Mouse (Mus musculus) lung, adult 18-20 months (tissue): ENCODE data around the gene Jup.
"Not testable (repeated sequence)": the region's sequence is repeated elsewhere in the genome, so short reads cannot be mapped to it uniquely, and the experiment has no call there.

Source experiments
- DNase-seq, 2 experiments: peaks; one replicate each; pipeline ENCODE4 v3.0.0; 2022; ENCODE audit warnings: mixed read lengths in 2 of 2

The Jup gene

GRCm38 (mm10) chr11:100355972-100356818 lies 41.4 kb downstream of the Jup start, which contains the start of gene Hap1:
TSS of gene Hap1 (minus strand) at chr11:100356128.
- peak; percentile 67 to 73 for DNase-seq

GRCm38 (mm10) chr11:100355151-100355951 lies 42.2 kb downstream of the Jup start:
- DNase-seq: peak; percentile 60 to 62

DNA sequence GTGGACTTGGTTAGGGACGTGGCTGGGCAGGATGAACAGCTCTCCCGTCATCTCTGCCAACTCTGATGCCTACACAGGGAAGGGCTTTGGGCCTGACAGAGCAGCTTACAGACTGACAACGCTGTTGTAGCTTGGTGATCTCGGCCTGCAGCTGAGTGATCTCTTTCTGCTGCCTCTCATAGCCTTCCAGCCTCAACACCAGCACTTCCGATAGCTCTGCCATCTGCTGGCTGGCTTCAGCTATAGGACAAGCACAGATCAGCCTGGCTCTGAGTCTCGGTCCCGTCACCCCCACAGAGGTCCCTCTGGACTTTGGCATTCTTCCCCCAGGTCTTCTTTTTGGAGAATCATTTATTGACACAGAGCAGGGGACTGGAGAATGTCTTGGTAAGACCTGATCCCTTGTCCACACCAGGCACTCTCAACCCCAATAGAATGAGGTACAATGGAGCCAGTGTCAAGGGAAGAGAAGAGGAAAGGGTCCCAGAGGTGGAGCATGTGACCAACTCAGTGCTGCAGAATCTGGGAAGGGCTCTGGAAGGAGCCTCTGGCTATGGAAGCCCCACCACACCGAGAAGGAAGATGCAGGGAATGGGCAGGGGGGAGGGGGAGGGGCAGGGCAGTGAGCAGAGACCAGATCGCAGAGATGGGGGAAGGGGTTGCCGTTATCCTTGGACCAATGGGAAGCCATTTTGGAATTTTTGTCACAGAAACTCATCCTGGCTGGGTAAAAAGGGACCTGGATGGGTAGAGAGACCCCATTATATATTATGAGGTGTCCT lies 45.3 kb downstream of the Jup start:
- peak in 1 of 2 experiments; percentile 3 for DNase-seq

DNA sequence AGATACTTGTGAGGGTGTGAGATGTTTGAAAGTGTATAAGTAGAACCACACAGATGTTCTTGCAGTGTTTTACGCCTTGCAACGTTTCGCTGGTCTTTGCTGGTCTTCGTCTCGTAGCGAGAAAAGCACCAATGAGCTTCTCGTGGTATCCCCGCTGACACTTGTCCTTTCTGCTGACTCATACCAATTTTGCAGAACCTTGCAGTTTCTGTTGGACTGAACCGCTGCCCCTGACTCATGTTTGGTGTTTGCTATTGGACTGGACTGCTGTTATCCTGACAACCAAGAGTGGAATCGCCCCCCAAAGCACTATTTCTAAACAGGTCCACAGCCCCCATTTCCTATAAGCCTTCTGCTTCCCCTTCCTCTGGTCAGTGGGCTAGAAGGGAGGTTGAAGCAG lies 53.3 kb downstream of the Jup start:
- no peak for DNase-seq

DNA sequence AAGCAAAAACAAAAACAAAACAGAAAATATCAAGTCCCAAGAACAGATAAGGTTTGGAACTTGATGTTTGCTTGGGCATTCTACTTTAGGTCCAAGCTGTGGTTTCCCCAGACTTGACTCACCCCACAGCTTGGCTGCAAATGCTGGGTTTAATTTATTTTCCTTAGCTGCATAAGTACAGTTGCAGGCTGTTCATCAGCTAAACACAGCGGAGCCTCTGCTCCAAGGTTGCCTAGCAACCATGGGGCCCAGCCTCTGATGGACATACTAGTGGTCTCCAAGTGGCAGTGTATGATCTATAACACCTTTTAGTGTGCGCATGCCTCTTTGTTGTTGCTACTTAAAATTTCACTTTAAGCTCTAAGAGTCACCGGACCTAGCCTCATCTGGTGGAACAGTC lies 61.8 kb downstream of the Jup start:
- DNase-seq: no peak

DNA sequence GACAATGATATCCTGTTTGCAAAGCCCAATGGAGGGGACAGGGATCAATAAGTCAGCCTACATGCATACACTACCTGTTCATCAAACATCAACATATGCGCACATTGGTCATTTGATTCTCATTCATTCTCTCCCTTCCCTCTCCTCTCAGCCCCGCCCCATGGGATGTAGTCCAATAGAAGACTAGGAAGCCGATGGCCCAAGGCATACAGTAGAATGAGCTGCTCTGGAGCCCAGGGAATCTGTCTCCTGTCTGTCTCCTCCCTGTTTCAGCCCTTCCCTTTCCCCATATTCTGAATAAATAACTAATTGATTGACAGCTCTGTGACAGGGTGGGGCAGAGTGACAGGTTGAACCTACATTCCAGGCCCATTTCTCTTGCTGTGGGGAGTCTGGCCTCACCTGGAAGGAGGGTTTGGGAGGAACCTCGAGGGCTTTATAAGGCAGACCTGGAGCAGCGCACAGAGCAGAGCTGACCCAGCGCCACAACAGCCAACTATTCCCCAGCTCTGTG lies 63.6 kb downstream of the Jup start, which contains the start of gene Gast:
Gene Gast (plus strand): TSS at position 464 of the 514 bp plus-strand sequence.
- peak in 1 of 2 experiments; percentile 1 for DNase-seq

DNA sequence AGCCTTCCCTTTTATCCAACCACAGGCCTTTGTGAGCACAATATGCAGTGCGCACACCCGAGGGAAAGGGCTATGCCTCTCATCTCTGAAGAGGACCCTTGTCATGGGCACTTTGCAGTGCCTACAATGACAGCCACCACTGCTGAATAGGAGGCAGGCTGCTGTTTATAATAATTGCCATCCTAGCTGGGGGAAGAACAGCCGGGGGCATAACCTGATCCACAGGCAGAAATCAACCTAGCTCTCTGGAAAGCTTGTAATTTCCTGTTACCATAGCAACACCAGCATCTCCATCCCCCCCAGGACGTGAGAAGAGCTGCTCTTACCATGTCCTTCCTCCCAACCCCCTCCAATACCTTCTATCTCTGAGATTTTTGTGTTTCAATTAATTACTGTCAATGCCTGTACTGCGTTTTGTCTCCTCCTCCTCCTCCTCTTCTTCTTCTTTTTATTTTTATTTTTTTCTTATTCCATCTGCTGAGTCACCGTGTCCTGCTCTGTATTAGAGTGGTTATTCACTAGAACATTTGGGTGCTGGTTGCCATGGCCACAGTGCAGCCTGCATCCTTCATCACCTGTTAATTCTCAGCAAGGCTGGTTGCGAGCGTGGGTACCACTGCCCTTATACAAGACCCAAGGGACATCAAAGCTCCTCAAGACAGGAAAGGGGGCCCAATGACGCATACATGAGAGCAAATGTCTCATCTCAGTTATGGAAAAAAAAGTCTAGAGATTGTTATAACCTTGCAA lies 64.6 kb downstream of the Jup start:
- DNase-seq: no peak

DNA sequence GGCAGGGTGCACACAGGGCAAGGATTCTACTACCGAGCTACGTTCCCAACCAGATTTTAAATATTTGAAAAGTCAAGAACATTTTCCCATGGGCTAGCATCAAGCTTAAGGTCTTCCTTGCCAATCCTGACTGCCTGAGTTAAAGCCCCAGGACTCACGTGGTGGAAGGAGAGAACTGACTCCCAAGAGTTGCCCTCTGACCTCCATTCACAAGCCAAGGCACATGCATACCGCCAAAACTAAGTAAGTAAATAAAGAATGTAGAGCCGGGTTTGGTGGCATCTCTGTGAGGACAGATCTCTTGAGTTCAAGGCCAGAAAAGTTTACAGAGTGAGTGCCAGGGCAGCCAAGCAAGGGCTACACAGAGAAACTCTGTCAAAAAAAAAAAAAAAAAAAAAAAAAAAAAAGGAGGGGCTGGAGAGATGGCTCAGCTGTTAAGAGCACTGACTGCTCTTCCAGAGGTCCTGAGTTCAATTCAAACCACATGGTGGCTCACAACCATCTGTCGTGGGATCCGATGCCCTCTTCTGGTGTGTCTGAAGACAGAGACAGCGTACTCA lies 66.7 kb downstream of the Jup start:
- DNase-seq: not testable (repeated sequence)

- DNase-seq: no peak
Observed at GRCm38 (mm10) chr11:100330235-100330634, 67.3 kb downstream of the Jup start.

DNA sequence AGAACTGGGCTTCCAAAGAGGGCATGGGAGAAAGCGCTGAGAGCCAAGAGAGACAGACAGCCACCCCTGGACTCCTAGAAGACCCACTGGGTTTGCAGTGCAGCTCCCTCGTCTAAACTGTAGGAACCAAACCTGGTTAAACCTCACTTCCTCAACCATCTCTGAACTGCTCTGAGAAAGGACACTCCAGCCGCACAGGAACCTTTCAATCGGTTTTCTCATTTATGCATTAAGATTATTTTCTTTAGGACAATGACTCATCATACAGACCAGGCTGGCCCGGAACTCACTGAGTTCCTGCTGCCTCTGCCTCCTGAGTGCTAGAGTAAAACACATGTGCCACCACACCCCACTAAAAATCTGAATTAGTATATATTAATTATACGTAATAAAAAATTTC lies 69.8 kb downstream of the Jup start:
- DNase-seq: no peak

DNA sequence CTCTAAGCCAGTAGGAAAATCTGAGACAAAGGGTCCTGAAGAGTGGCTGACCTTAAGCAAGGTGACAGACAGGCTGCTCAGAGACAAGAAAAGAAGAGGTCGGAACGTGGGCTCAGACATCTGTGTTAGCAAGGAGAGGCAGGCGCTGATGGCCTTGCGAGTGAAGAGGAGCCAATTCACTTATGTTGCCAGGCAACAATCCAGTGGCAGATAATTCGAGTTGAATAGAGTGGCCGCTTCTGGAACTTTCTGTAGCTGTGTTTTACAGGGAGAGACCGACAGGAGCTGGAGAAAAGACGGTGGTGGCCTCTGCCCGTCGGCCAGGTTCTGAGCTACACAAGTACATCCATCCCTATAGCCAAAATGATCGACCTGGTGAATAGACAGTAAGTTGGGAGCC lies 70.2 kb downstream of the Jup start:
- DNase-seq: no peak

GRCm38 (mm10) chr11:100325062-100325629 lies 72.4 kb downstream of the Jup start:
- no peak for DNase-seq

- peak in 1 of 2 experiments; percentile 60 for DNase-seq
Observed at GRCm38 (mm10) chr11:100323578-100323977, 74.0 kb downstream of the Jup start.

DNA sequence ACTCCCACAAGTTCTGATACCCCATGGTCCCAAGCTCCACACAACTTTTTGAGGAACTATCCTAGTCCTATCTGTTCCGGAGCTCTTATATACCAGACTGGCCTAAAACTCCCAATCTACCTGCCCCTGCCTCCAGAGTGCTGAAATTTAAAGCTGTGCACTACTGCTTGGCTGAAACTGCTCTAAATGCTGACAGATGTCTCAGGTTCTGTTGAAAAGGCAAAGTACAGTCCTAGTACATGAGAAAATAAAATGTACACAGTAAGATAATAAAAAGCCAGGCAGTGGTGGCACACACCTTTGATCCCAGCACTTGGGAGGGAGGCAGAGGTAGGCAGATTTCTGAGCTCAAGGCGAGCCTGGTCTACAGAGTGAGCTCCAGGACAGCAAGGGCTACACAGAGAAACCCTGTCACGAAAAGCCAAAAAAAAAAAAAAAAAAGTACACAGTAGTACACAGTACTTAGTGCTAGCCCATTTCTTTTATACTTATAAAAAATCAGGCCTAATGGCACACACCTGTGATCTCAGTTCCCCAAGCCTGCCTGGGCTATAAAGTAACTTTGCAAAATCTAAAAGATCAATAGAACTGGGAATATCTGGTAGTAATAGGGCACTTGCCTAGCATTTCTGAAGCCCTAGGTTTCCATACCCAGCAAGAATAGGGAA lies 74.8 kb downstream of the Jup start:
- DNase-seq: no peak

DNA sequence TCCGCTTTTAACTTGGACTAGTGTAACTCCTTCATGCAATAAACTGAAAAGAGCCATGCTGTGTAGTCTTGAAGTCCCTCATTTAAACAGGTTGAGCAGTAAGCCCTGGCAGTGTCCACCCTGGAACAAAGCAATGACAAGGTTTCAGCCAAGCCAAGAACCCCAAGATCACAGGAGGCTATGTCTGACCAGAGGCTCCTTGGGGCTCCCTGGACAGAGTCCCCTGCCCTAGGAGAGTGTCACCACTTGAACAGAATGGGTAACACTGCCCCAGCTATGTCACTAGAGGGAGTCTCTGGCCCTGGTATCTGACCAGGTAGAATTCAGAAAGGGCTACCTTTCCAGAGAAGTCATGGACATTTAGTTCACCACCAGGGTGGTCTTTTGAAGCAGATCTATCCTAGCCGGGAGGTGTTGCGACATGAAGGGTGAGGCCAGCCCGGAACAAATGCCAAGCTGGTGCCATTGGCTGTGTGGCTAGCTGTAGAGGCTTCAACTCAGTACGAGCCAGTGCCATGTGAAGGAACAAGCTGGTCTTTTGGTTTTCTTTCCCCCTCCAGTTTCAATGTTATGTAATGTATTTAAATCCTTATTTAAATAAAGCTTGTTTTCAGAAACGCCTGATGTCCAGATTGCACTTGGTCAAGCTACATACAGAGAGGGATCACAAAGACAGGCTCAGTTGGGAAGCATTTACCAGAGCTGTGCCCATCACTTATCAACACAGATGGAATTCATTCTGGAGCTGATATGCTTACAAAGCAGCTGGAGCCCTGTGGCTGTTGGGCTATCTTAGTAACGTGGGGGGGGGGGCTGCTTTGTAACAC lies 75.9 kb downstream of the Jup start:
- DNase-seq: peak in 1 of 2 experiments; percentile 17

- not testable (repeated sequence) for DNase-seq
Observed at GRCm38 (mm10) chr11:100320701-100321410, 76.7 kb downstream of the Jup start.

DNA sequence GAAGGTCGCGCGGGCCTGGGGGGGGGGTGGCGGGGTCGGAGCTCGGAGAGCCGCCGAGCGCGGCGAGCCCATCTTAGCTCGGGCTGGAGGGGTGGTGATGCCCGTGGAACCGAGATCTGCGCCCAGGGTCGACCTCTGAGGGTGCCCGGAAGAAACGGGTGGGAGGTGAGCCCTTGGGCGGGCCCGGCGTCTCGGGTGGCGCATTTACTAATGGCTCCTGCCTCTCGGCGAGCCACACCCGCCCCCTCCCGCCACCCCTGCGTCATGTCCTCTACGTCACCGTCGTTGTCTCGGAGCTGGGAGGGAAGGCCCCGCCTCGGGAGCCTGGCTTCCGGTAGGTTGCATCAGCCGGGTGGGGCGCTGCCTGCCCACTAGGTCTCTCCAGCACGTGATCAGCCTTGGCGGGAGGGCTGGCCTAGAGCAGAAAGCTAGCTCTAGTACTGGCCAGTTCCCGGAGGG lies 77.4 kb downstream of the Jup start:
- DNase-seq: peak; percentile 97 to 99

- DNase-seq: peak; percentile 100
Observed at GRCm38 (mm10) chr11:100319492-100320171, 77.9 kb downstream of the Jup start, which contains the start of gene Eif1. TSS of gene Eif1 (plus strand) at chr11:100319885.
